Mouse (Mus musculus) ES-Bruce4 (cell line): ENCODE results near the gene Omp. TPM values are rescaled to one million over a fixed set of nuclear protein-coding genes. Genes with fewer than 3 reads are reported as not detected.

Experiments used
- H3K27ac ChIP-seq: 2 replicates; pipeline ENCODE4 v1.5.1; 2012; ENCODE audit warnings: low read length, inconsistent platforms; ENCODE audit not compliant: insufficient read depth
- H3K27me3 ChIP-seq: 2 replicates; pipeline ENCODE4 v1.6.1; 2012; ENCODE audit warnings: mild to moderate bottlenecking, low read length, inconsistent platforms; ENCODE audit not compliant: control insufficient read depth, poor library complexity, insufficient read depth, severe bottlenecking
- H3K36me3 ChIP-seq: 2 replicates; pipeline ENCODE4 v1.6.1; 2012; ENCODE audit warnings: inconsistent platforms, mild to moderate bottlenecking, low read length, moderate library complexity; ENCODE audit not compliant: control insufficient read depth, poor library complexity, insufficient read depth, severe bottlenecking
- H3K4me1 ChIP-seq: one replicate; pipeline ENCODE4 v1.8.1; 2011; ENCODE audit warnings: low read length; ENCODE audit not compliant: control insufficient read depth, insufficient read depth
- H3K4me3 ChIP-seq: 2 replicates; pipeline ENCODE4 v1.5.1; 2011; ENCODE audit warnings: low read depth, mild to moderate bottlenecking, low read length
- H3K9ac ChIP-seq: 2 replicates; pipeline ENCODE4 v1.6.1; 2012; ENCODE audit warnings: low read depth, mild to moderate bottlenecking, inconsistent platforms; ENCODE audit not compliant: poor library complexity, severe bottlenecking
- H3K9me3 ChIP-seq: replicated peaks from 2 replicates; pipeline ENCODE4 v1.6.1; 2012; ENCODE audit warnings: mild to moderate bottlenecking, low read length, inconsistent platforms; ENCODE audit not compliant: control insufficient read depth, poor library complexity, insufficient read depth, severe bottlenecking
- CTCF ChIP-seq: IDR thresholded peaks from one replicate; pipeline ENCODE4 v1.8.1; 2011; ENCODE audit warnings: low read depth, low read length
- EP300 ChIP-seq: IDR thresholded peaks from 2 replicates; pipeline ENCODE4 v1.6.1; 2011; ENCODE audit warnings: low read depth, low read length; ENCODE audit not compliant: insufficient read depth
- POLR2A ChIP-seq: IDR thresholded peaks from one replicate; pipeline ENCODE4 v1.8.1; 2011; ENCODE audit warnings: low read length; ENCODE audit not compliant: insufficient read depth
- polyA plus RNA-seq: library from polyadenylated mRNA; stranded (reverse); fragments of >200 nt; gene quantifications from 2 replicates; pipeline ENCODE4 v1.2.4, GENCODE M21; 2011; ENCODE audit warnings: low read depth; ENCODE audit not compliant: missing spikeins, insufficient read depth, insufficient read length

Omp gene
- polyA plus RNA-seq, 1 experiment = 1.1 TPM

GRCm38 (mm10) chr7:98153345-98153744 is 8.0 kb upstream of the Omp start:
- Histone ChIP-seq H3K36me3 (no peaks in the 10 kb centered on the region), H3K9ac (no peak overlapping the region), H3K27me3 (no peaks in the 10 kb centered on the region), H3K4me1 (peaks cover 20% of the 10 kb centered on the region), H3K4me3 (no peak overlapping the region), H3K27ac (no peak overlapping the region), H3K9me3 (no peaks in the 10 kb centered on the region)
- TF ChIP-seq CTCF (peak; percentile 61), EP300 (no peak)

DNA sequence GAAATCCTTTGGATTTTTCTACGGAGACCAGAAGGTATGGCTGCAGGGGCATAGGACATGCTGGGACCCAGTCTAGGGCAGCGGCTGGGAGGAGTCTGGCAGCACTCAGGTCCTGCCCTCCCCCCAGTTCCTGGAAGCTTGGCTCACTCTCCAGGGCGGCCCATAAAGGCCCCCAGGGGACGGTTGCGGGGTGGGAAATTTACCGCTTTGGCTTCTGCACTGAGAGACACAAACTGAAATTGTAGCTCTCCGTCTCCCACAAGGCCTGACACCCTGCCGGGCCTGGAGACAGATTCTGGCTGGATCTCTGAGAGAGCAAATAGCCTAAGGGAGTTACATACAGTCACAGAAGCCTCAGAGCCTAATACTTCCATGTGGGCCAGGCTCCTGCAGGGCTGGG is 7.1 kb upstream of the Omp start:
- Histone ChIP-seq H3K4me3 (no peak overlapping the region), H3K27ac (no peak overlapping the region), H3K36me3 (no peaks in the 10 kb centered on the region), H3K27me3 (no peaks in the 10 kb centered on the region), H3K9me3 (no peaks in the 10 kb centered on the region), H3K4me1 (peaks cover 20% of the 10 kb centered on the region), H3K9ac (no peak overlapping the region)
- TF ChIP-seq POLR2A (no peak), CTCF (no peak), EP300 (no peak)

- no peaks in the 10 kb centered on the region for H3K27me3 ChIP-seq
- TF ChIP-seq CTCF (peak; percentile 30), EP300 (no peak)
- H3K36me3 ChIP-seq = no peaks in the 10 kb centered on the region
- H3K27ac ChIP-seq = no peak overlapping the region
- no peak overlapping the region for H3K4me3 ChIP-seq
- H3K9ac ChIP-seq = no peak overlapping the region
- H3K4me1 ChIP-seq = peaks cover 16% of the 10 kb centered on the region
- H3K9me3 ChIP-seq = no peaks in the 10 kb centered on the region
Measured at GRCm38 (mm10) chr7:98150525-98150924, 5.2 kb upstream of the Omp start.

GRCm38 (mm10) chr7:98149802-98150201 is 4.5 kb upstream of the Omp start:
- Histone ChIP-seq H3K27me3 (no peaks in the 10 kb centered on the region), H3K9ac (no peak overlapping the region), H3K27ac (no peak overlapping the region), H3K36me3 (no peaks in the 10 kb centered on the region), H3K4me3 (no peak overlapping the region), H3K4me1 (peaks cover 16% of the 10 kb centered on the region), H3K9me3 (no peaks in the 10 kb centered on the region)
- 0 out of 2 replicates have a peak, but pooled peaks have one; percentile 20 for TF ChIP-seq EP300
- TF ChIP-seq CTCF = no peak

- Histone ChIP-seq H3K4me1 (peaks cover 16% of the 10 kb centered on the region), H3K9ac (no peak overlapping the region), H3K4me3 (no peak overlapping the region), H3K27me3 (no peaks in the 10 kb centered on the region), H3K9me3 (no peaks in the 10 kb centered on the region), H3K27ac (no peak overlapping the region), H3K36me3 (no peaks in the 10 kb centered on the region)
- TF ChIP-seq CTCF (no peak), POLR2A (no peak), EP300 (no peak)
Measured at GRCm38 (mm10) chr7:98148721-98149407, 3.6 kb upstream of the Omp start.

GRCm38 (mm10) chr7:98147766-98148165 is 2.5 kb upstream of the Omp start:
- TF ChIP-seq EP300 (no peak), POLR2A (no peak), CTCF (no peak)
- Histone ChIP-seq H3K9me3 (no peaks in the 10 kb centered on the region), H3K4me3 (no peak overlapping the region), H3K36me3 (no peaks in the 10 kb centered on the region), H3K9ac (no peak overlapping the region), H3K27me3 (no peaks in the 10 kb centered on the region), H3K27ac (no peak overlapping the region), H3K4me1 (peaks cover 14% of the 10 kb centered on the region)
